Mouse (Mus musculus) limb, embryonic 12.5 days (tissue): ENCODE measurements around the gene Emb. TPM values are rescaled to one million over a fixed set of nuclear protein-coding genes. Genes with fewer than 3 reads are reported as not detected.

Experiments
- ATAC-seq: fragments of 200-750 bp; cut with Nextera tagmentation; 2 replicates; pipeline ENCODE4 v1.8.0; 2017; ENCODE audit warnings: low read depth, moderate TSS enrichment; ENCODE audit not compliant: insufficient number of reproducible peaks, insufficient read depth, low FRiP score, low TSS enrichment
- H3K27ac ChIP-seq: fragments of 300-500 bp; sonication (generic); 2 replicates; pipeline ENCODE4 v1.5.1; 2016; ENCODE audit warnings: mild to moderate bottlenecking, moderate library complexity
- H3K27me3 ChIP-seq: fragments of 300-500 bp; sonication (generic); 2 replicates; pipeline ENCODE4 v1.6.1; 2016; ENCODE audit warnings: mild to moderate bottlenecking, moderate library complexity
- H3K36me3 ChIP-seq: fragments of 300-500 bp; sonication (generic); 2 replicates; pipeline ENCODE4 v1.6.1; 2016; ENCODE audit warnings: mild to moderate bottlenecking, moderate library complexity
- H3K4me1 ChIP-seq: fragments of 300-500 bp; sonication (generic); replicated peaks from 2 replicates; pipeline ENCODE4 v1.6.1; 2016
- H3K4me2 ChIP-seq: fragments of 300-500 bp; sonication (generic); 2 replicates; pipeline ENCODE4 v1.6.1; 2016; ENCODE audit warnings: mild to moderate bottlenecking, moderate library complexity
- H3K4me3 ChIP-seq: fragments of 300-500 bp; sonication (generic); replicated peaks from 2 replicates; pipeline ENCODE4 v1.5.1; 2016; ENCODE audit warnings: mild to moderate bottlenecking
- H3K9ac ChIP-seq: fragments of 300-500 bp; sonication (generic); replicated peaks from 2 replicates; pipeline ENCODE4 v1.6.1; 2016; ENCODE audit warnings: mild to moderate bottlenecking, moderate library complexity
- H3K9me3 ChIP-seq: fragments of 300-500 bp; sonication (generic); 2 replicates; pipeline ENCODE4 v1.6.1; 2016; ENCODE audit warnings: mild to moderate bottlenecking, moderate library complexity
- WGBS: fragments of 180-500 bp; shearing (Covaris S2); methylation state at CpG from one replicate; pipeline ENCODE4 v1.1.7; 2016; 5-methylcytosine and 5-hydroxymethylcytosine counted together
- polyA plus RNA-seq: library from polyadenylated mRNA; unstranded; fragments of >200 nt; fragmentation: Nextera tagmentation; extraction: Ambion mirVana; gene quantifications from 2 replicates; pipeline ENCODE4 v1.2.1, GENCODE M21; 2016

Emb gene
- polyA plus RNA-seq, 1 experiment from 2014 or later: 25.7 TPM

GRCm38 (mm10) chr13:117202755-117203471, 5.4 kb upstream of the Emb start:
- no peak overlapping the region for H3K27ac ChIP-seq
- no peak overlapping the region for H3K4me3 ChIP-seq
- 48% methylated on average over 22 of the region's 22 CpGs for WGBS
- H3K9me3 ChIP-seq: no peaks in the 10 kb centered on the region
- H3K9ac ChIP-seq: no peak overlapping the region
- H3K36me3 ChIP-seq: no peaks in the 10 kb centered on the region
- ATAC-seq: no peak
- H3K27me3 ChIP-seq: no peaks in the 10 kb centered on the region
- no peaks in the 10 kb centered on the region for H3K4me1 ChIP-seq
- H3K4me2 ChIP-seq: peak overlapping the region; percentile 26; the same call in 1 of the 2 replicates

GRCm38 (mm10) chr13:117204685-117205084, 3.7 kb upstream of the Emb start:
- 96% methylated on average over 7 of the region's 7 CpGs for WGBS

GRCm38 (mm10) chr13:117206066-117206465, 2.3 kb upstream of the Emb start:
- no peak overlapping the region for H3K9ac ChIP-seq
- no peaks in the 10 kb centered on the region for H3K36me3 ChIP-seq
- ATAC-seq: no peak
- H3K4me2 ChIP-seq: no peak overlapping the region
- H3K27me3 ChIP-seq: no peaks in the 10 kb centered on the region
- H3K9me3 ChIP-seq: no peaks in the 10 kb centered on the region
- H3K27ac ChIP-seq: no peak overlapping the region
- no peaks in the 10 kb centered on the region for H3K4me1 ChIP-seq
- 91% methylated on average over 8 of the region's 8 CpGs for WGBS
- H3K4me3 ChIP-seq: no peak overlapping the region

More at GRCm38 (mm10) chr13:117204685-117205084, 3.7 kb upstream of the Emb start:
- Histone ChIP-seq H3K9me3 (no peaks in the 10 kb centered on the region), H3K4me1 (no peaks in the 10 kb centered on the region), H3K9ac (no peak overlapping the region), H3K4me3 (no peak overlapping the region), H3K4me2 (no peak overlapping the region), H3K27me3 (no peaks in the 10 kb centered on the region), H3K27ac (no peak overlapping the region), H3K36me3 (no peaks in the 10 kb centered on the region)
- ATAC-seq: no peak

GRCm38 (mm10) chr13:117211386-117211875, 3.1 kb downstream of the Emb start:
- whole genome bisulfite sequencing: 75% methylated on average over 11 of the region's 11 CpGs
- Histone ChIP-seq H3K27ac (no peak overlapping the region), H3K4me2 (no peak overlapping the region)

GRCm38 (mm10) chr13:117215481-117215880, 7.1 kb downstream of the Emb start:
- Histone ChIP-seq H3K9me3 (no peaks in the 10 kb centered on the region), H3K36me3 (no peaks in the 10 kb centered on the region), H3K27me3 (no peaks in the 10 kb centered on the region), H3K9ac (no peak overlapping the region), H3K4me3 (no peak overlapping the region), H3K27ac (no peak overlapping the region), H3K4me2 (no peak overlapping the region), H3K4me1 (peaks cover 26% of the 10 kb centered on the region)
- no peak for ATAC-seq
- 14% methylated on average over 10 of the region's 10 CpGs for WGBS

More at GRCm38 (mm10) chr13:117211386-117211875, 3.1 kb downstream of the Emb start:
- Histone ChIP-seq H3K9ac (no peak overlapping the region), H3K36me3 (no peaks in the 10 kb centered on the region), H3K4me1 (peaks cover 8% of the 10 kb centered on the region; the same call in 1 of the 2 replicates), H3K27me3 (no peaks in the 10 kb centered on the region), H3K4me3 (no peak overlapping the region), H3K9me3 (no peaks in the 10 kb centered on the region)
- ATAC-seq: no peak

- H3K27ac ChIP-seq: no peak overlapping the region
Observed at GRCm38 (mm10) chr13:117216126-117216525, 7.8 kb downstream of the Emb start.

GRCm38 (mm10) chr13:117216752-117217363, 8.5 kb downstream of the Emb start:
- Histone ChIP-seq H3K9ac (no peak overlapping the region), H3K36me3 (no peaks in the 10 kb centered on the region), H3K4me1 (peaks cover 33% of the 10 kb centered on the region), H3K9me3 (no peaks in the 10 kb centered on the region), H3K4me2 (no peak overlapping the region), H3K27me3 (no peaks in the 10 kb centered on the region), H3K4me3 (no peak overlapping the region), H3K27ac (no peak overlapping the region)
- 13% methylated on average over 9 of the region's 9 CpGs for WGBS
- ATAC-seq: no peak

More at GRCm38 (mm10) chr13:117216126-117216525, 7.8 kb downstream of the Emb start:
- Histone ChIP-seq H3K4me2 (no peak overlapping the region), H3K4me3 (no peak overlapping the region), H3K27me3 (no peaks in the 10 kb centered on the region), H3K9ac (no peak overlapping the region), H3K36me3 (no peaks in the 10 kb centered on the region), H3K4me1 (peaks cover 26% of the 10 kb centered on the region), H3K9me3 (no peaks in the 10 kb centered on the region)
- 25% methylated on average over 10 of the region's 10 CpGs for WGBS
- no peak for ATAC-seq

GRCm38 (mm10) chr13:117217621-117218020, 9.3 kb downstream of the Emb start:
- WGBS: 27% methylated on average over 11 of the region's 11 CpGs
- Histone ChIP-seq H3K36me3 (no peaks in the 10 kb centered on the region), H3K9me3 (no peaks in the 10 kb centered on the region), H3K4me2 (no peak overlapping the region), H3K4me3 (no peak overlapping the region), H3K27me3 (no peaks in the 10 kb centered on the region; the same call in 1 of the 2 replicates), H3K4me1 (peaks cover 40% of the 10 kb centered on the region), H3K27ac (no peak overlapping the region), H3K9ac (no peak overlapping the region)
- ATAC-seq: no peak

GRCm38 (mm10) chr13:117218092-117218491, 9.8 kb downstream of the Emb start:
- Histone ChIP-seq H3K4me1 (peaks cover 40% of the 10 kb centered on the region), H3K9ac (no peak overlapping the region), H3K27ac (no peak overlapping the region), H3K4me3 (no peak overlapping the region), H3K27me3 (no peaks in the 10 kb centered on the region; the same call in 1 of the 2 replicates), H3K9me3 (no peaks in the 10 kb centered on the region), H3K4me2 (no peak overlapping the region), H3K36me3 (no peaks in the 10 kb centered on the region)
- ATAC-seq: no peak
- WGBS: 70% methylated on average over 2 of the region's 2 CpGs

- Histone ChIP-seq H3K9me3 (no peaks in the 10 kb centered on the region), H3K36me3 (no peaks in the 10 kb centered on the region), H3K4me3 (peak overlapping the region; percentile 75), H3K9ac (peak overlapping the region; percentile 78), H3K4me2 (peak overlapping the region; percentile 83), H3K4me1 (peaks cover 40% of the 10 kb centered on the region), H3K27me3 (no peaks in the 10 kb centered on the region; the same call in 1 of the 2 replicates), H3K27ac (0 out of 2 replicates have a peak overlapping the region, but pooled peaks have one; percentile 45)
- ATAC-seq: peak; percentile 34
- WGBS: 9% methylated on average over 16 of the region's 16 CpGs
Observed at GRCm38 (mm10) chr13:117219871-117220500, 11.7 kb downstream of the Emb start.
